In genomic region chr9:34969881-34970490, GRCm38 (mm10) we compare ENCODE assay signal across 16 mouse cellular contexts.
DNase-seq lines count a peak whose midpoint lies in the region; TF ChIP-seq lines count a peak whose summit lies in the region.
"Had no signal": no experiment of that assay in that cellular context is flagged by ENCODE, and none has a peak within 500 bp of the region (broad histone marks: within the 10 kb centered on the region; RNA-seq: fewer than 3 reads in every experiment).

No protein-coding gene starts in this region.

- TF ChIP-seq CTCF in layer of hippocampus, adult 2 months (conservative IDR thresholded peaks at IDR 0.05), result no peak

- no peak overlapping the region for H3K4me3 ChIP-seq in layer of hippocampus, adult 2 months
- H3K4me3 ChIP-seq: embryonic facial prominence, embryonic 12.5 days; forebrain, embryonic 13.5 days; heart, embryonic 13.5 days had no signal

- no peak for DNase-seq in layer of hippocampus, adult 2 months (ENCODE audit: low spot score in 2 of 2)
- DNase-seq in layer of hippocampus, adult 8-10 months (ENCODE audit: low spot score in 2 of 2), result no peak
- peak; percentile 69 for DNase-seq in NIH3T3 (ENCODE audit: low read depth)
- peak; percentile 52 for DNase-seq in brain, adult 2 months (ENCODE audit: low read depth, low spot score)
- DNase-seq in right cerebral cortex, postnatal 36 days (ENCODE audit: low spot score in 2 of 2), result no peak
- no peak for DNase-seq in kidney, adult 9 months
- DNase-seq in lung, postnatal 4 days, result no peak
- DNase-seq: adrenal gland, postnatal 25 days; cerebellum, postnatal 25 days; gastrocnemius, postnatal 36 days; heart, adult 11 months; heart, postnatal 36 days; kidney, adult 2 months had no signal

- H3K27ac ChIP-seq in layer of hippocampus, adult 2 months, result peak overlapping the region; percentile 32; the same call in 1 of the 2 replicates
- H3K27ac ChIP-seq: embryonic facial prominence, embryonic 12.5 days; forebrain, embryonic 13.5 days; heart, embryonic 13.5 days had no signal

Comparison
In these comparisons a context has a peak if more than half of its experiments do, and no peak if none do; other contexts are left out.
1. DNase-seq: peak in NIH3T3 (single experiment) and brain, adult 2 months (single experiment); none in layer of hippocampus, adult 2 months (0 of 2), layer of hippocampus, adult 8-10 months (0 of 2), right cerebral cortex, postnatal 36 days (0 of 2), kidney, adult 9 months (single experiment) and lung, postnatal 4 days (0 of 2).